Comparison of ENCODE assay signal across 8 mouse cellular contexts in genomic region chr9:15813002-15813911, GRCm38 (mm10).
DNase-seq lines count a peak whose midpoint lies in the region; ATAC-seq lines count a peak whose summit lies in the region.

No protein-coding gene starts in this region.

- H3K27ac ChIP-seq in forebrain, embryonic 10.5 days = no peak overlapping the region
- H3K27ac ChIP-seq in hindbrain, embryonic 13.5 days = no peak overlapping the region
- no peak overlapping the region for H3K27ac ChIP-seq in midbrain, embryonic 16.5 days (ENCODE audit: low read length)

- H3K9me3 ChIP-seq in forebrain, embryonic 10.5 days = no peaks in the 10 kb centered on the region
- no peaks in the 10 kb centered on the region for H3K9me3 ChIP-seq in hindbrain, embryonic 13.5 days
- no peaks in the 10 kb centered on the region for H3K9me3 ChIP-seq in midbrain, embryonic 16.5 days (replicated peaks; ENCODE audit: control insufficient read depth, low read length, poor library complexity, severe bottlenecking)

- no peak overlapping the region for H3K4me3 ChIP-seq in forebrain, embryonic 10.5 days
- H3K4me3 ChIP-seq in hindbrain, embryonic 13.5 days = no peak overlapping the region
- H3K4me3 ChIP-seq in midbrain, embryonic 16.5 days (ENCODE audit: low read depth, low read length) = no peak overlapping the region

- no peaks in the 10 kb centered on the region for H3K27me3 ChIP-seq in forebrain, embryonic 10.5 days (ENCODE audit: poor library complexity, severe bottlenecking)
- H3K27me3 ChIP-seq in hindbrain, embryonic 13.5 days = no peaks in the 10 kb centered on the region
- no peaks in the 10 kb centered on the region for H3K27me3 ChIP-seq in midbrain, embryonic 16.5 days (ENCODE audit: control insufficient read depth, insufficient read depth, low read depth, low read length)

- no peak for DNase-seq in frontal cortex, postnatal 25 days (ENCODE audit: low spot score in 2 of 2)
- peak; percentile 16 for DNase-seq in forebrain, embryonic 10.5 days (ENCODE audit: extremely low spot score, low spot score)
- no peak for DNase-seq in spleen, postnatal 10 days (ENCODE audit: low spot score in 2 of 2)
- DNase-seq in adrenal gland, adult 8-10 months = no peak

- H3K4me2 ChIP-seq in hindbrain, embryonic 13.5 days = no peak overlapping the region
- no peak overlapping the region for H3K4me2 ChIP-seq in midbrain, embryonic 16.5 days (ENCODE audit: low read length)

- H3K36me3 ChIP-seq in forebrain, embryonic 10.5 days (replicated peaks) = no peaks in the 10 kb centered on the region
- H3K36me3 ChIP-seq in hindbrain, embryonic 13.5 days = no peaks in the 10 kb centered on the region
- H3K36me3 ChIP-seq in midbrain, embryonic 16.5 days (ENCODE audit: control insufficient read depth, insufficient read depth, low read length) = no peaks in the 10 kb centered on the region

- H3K9ac ChIP-seq in hindbrain, embryonic 13.5 days = no peak overlapping the region
- H3K9ac ChIP-seq in midbrain, embryonic 16.5 days (ENCODE audit: low read depth, low read length) = no peak overlapping the region

- H3K4me1 ChIP-seq in forebrain, embryonic 10.5 days = peaks cover 10% of the 10 kb centered on the region
- peaks cover 6% of the 10 kb centered on the region; the same call in 1 of the 2 replicates for H3K4me1 ChIP-seq in hindbrain, embryonic 13.5 days (replicated peaks)
- H3K4me1 ChIP-seq in midbrain, embryonic 16.5 days (ENCODE audit: control insufficient read depth, insufficient read depth, low read length) = no peaks in the 10 kb centered on the region; the same call in 1 of the 2 replicates

- 69% methylated on average over 6 of the region's 6 CpGs for WGBS in forebrain, embryonic 10.5 days
- WGBS in hindbrain, embryonic 13.5 days = 71% methylated on average over 6 of the region's 6 CpGs
- WGBS in midbrain, embryonic 16.5 days = 55% methylated on average over 6 of the region's 6 CpGs

- peak; percentile 55; the same call in 1 of the 2 replicates for ATAC-seq in frontal cortex, adult (ENCODE audit: low TSS enrichment)
- ATAC-seq in hindbrain, embryonic 13.5 days (ENCODE audit: low FRiP score) = peak; percentile 79
- peak; percentile 82 for ATAC-seq in midbrain, embryonic 16.5 days
- ATAC-seq in megakaryocyte progenitor cell, adult 5-6 weeks (replicated peaks; ENCODE audit: poor library complexity) = no peak
